Mouse (Mus musculus): ENCODE results near the gene Tjp1. TPM values are rescaled to one million over a fixed set of nuclear protein-coding genes. Genes with fewer than 3 reads are reported as not detected.

Tjp1 gene
- polyA plus RNA-seq, 1 experiment from 2014 or later: 15.3 TPM

- H3K4me3 ChIP-seq (ENCODE audit: control insufficient read depth in 1 of 2, insufficient read depth in 1 of 2, low read depth in 1 of 2, low read length in 2 of 2): peak overlapping the region in 1 of 2 experiments; percentile 12; a peak in 1 of 4 replicates
- no peaks in the 10 kb centered on the region for H3K36me3 ChIP-seq (ENCODE audit: control insufficient read depth, insufficient read depth, low read length)
- peak overlapping the region; percentile 36; the same call in 1 of the 2 replicates for H3K9ac ChIP-seq (ENCODE audit: low read length)
- ATAC-seq (ENCODE audit: insufficient number of reproducible peaks, insufficient read depth, low FRiP score, low read depth): no peak
- peak overlapping the region; percentile 70 for H3K4me2 ChIP-seq (ENCODE audit: low read length)
- no peaks in the 10 kb centered on the region for H3K9me3 ChIP-seq (ENCODE audit: control insufficient read depth, low read length)
- H3K27me3 ChIP-seq (ENCODE audit: control insufficient read depth, insufficient read depth, low read length): no peaks in the 10 kb centered on the region
- 63% methylated on average over 16 of the region's 16 CpGs for WGBS
- peaks cover 2 to 50% of the 10 kb centered on the region in 2 experiments; a peak in 2 of 4 replicates for H3K4me1 ChIP-seq (ENCODE audit: control insufficient read depth in 2 of 2, insufficient read depth in 2 of 2, low read length in 2 of 2)
- no peak overlapping the region for H3K27ac ChIP-seq (replicated peaks in 1 of 2; ENCODE audit: control insufficient read depth in 1 of 2, insufficient read depth in 1 of 2, low read depth in 2 of 2, low read length in 2 of 2)
Measured at GRCm38 (mm10) chr7:65367386-65368245, 160.0 kb downstream of the Tjp1 start.

DNA sequence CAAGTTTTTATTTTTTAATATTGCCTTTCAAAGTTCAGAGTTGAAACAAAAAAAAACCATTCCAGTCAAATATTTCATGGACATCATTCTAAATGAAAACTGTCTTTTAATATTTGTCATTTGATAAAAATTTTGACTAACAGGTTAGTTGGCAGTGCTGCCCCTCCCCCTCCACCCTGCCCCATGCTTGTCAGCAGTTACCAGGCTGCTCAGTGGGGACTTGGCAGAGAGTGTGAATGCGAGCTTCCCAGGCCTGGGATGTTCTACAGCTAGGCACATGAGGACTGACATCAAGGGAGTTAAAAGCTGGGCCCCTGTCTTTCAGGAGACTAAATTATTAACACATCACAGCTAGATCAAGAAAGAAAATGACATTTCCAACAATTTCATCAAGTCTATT, 161.4 kb downstream of the Tjp1 start:
- 4% methylated on average over 1 of the region's 1 CpGs for WGBS
- no peak for ATAC-seq (ENCODE audit: insufficient number of reproducible peaks, insufficient read depth, low FRiP score, low read depth)
- Histone ChIP-seq H3K9ac (ENCODE audit: low read length) (no peak overlapping the region), H3K4me3 (ENCODE audit: control insufficient read depth in 1 of 2, insufficient read depth in 1 of 2, low read depth in 1 of 2, low read length in 2 of 2) (no peak overlapping the region), H3K9me3 (ENCODE audit: control insufficient read depth, low read length) (no peaks in the 10 kb centered on the region), H3K27me3 (ENCODE audit: control insufficient read depth, insufficient read depth, low read length) (no peaks in the 10 kb centered on the region), H3K27ac (replicated peaks in 1 of 2; ENCODE audit: control insufficient read depth in 1 of 2, insufficient read depth in 1 of 2, low read depth in 2 of 2, low read length in 2 of 2) (no peak overlapping the region), H3K4me2 (ENCODE audit: low read length) (0 out of 2 replicates have a peak overlapping the region, but pooled peaks have one; percentile 13), H3K4me1 (ENCODE audit: control insufficient read depth in 2 of 2, insufficient read depth in 2 of 2, low read length in 2 of 2) (peaks cover 2 to 41% of the 10 kb centered on the region in 2 experiments; a peak in 3 of 4 replicates), H3K36me3 (ENCODE audit: control insufficient read depth, insufficient read depth, low read length) (no peaks in the 10 kb centered on the region)

DNA sequence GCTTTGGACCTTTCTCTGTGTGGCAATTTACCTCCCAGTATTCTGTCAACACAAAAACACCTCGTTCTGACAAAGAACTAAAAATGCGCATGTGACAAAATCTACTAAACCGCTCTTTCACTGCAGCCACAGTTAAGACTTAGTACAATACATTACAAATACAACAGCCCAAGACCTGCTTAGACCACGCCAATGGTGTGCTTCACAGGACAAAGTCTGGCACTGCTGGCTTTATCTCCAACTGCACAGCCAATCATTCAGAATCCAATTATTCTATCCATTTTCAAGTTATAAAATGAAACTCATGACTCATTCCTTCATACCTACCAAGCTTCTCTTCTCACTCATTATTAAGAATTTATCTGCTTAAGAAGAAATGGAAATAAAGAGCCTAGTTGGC, 162.0 kb downstream of the Tjp1 start:
- Histone ChIP-seq H3K36me3 (ENCODE audit: control insufficient read depth, insufficient read depth, low read length) (no peaks in the 10 kb centered on the region), H3K27ac (replicated peaks in 1 of 2; ENCODE audit: control insufficient read depth in 1 of 2, insufficient read depth in 1 of 2, low read depth in 2 of 2, low read length in 2 of 2) (no peak overlapping the region), H3K9me3 (ENCODE audit: control insufficient read depth, low read length) (no peaks in the 10 kb centered on the region), H3K27me3 (ENCODE audit: control insufficient read depth, insufficient read depth, low read length) (no peaks in the 10 kb centered on the region), H3K4me3 (ENCODE audit: control insufficient read depth in 1 of 2, insufficient read depth in 1 of 2, low read depth in 1 of 2, low read length in 2 of 2) (no peak overlapping the region), H3K9ac (ENCODE audit: low read length) (no peak overlapping the region), H3K4me1 (ENCODE audit: control insufficient read depth in 2 of 2, insufficient read depth in 2 of 2, low read length in 2 of 2) (peaks cover 2 to 43% of the 10 kb centered on the region in 2 experiments; a peak in 3 of 4 replicates), H3K4me2 (ENCODE audit: low read length) (no peak overlapping the region)
- 85% methylated on average over 4 of the region's 4 CpGs for WGBS
- ATAC-seq (ENCODE audit: insufficient number of reproducible peaks, insufficient read depth, low FRiP score, low read depth): no peak

- Histone ChIP-seq H3K9me3 (ENCODE audit: control insufficient read depth, low read length) (no peaks in the 10 kb centered on the region), H3K9ac (ENCODE audit: low read length) (no peak overlapping the region), H3K27ac (replicated peaks in 1 of 2; ENCODE audit: control insufficient read depth in 1 of 2, insufficient read depth in 1 of 2, low read depth in 2 of 2, low read length in 2 of 2) (no peak overlapping the region), H3K36me3 (ENCODE audit: control insufficient read depth, insufficient read depth, low read length) (no peaks in the 10 kb centered on the region), H3K27me3 (ENCODE audit: control insufficient read depth, insufficient read depth, low read length) (no peaks in the 10 kb centered on the region), H3K4me1 (ENCODE audit: control insufficient read depth in 2 of 2, insufficient read depth in 2 of 2, low read length in 2 of 2) (peaks cover 5 to 48% of the 10 kb centered on the region in 2 experiments), H3K4me3 (ENCODE audit: control insufficient read depth in 1 of 2, insufficient read depth in 1 of 2, low read depth in 1 of 2, low read length in 2 of 2) (no peak overlapping the region), H3K4me2 (ENCODE audit: low read length) (no peak overlapping the region)
- ATAC-seq (ENCODE audit: insufficient number of reproducible peaks, insufficient read depth, low FRiP score, low read depth): no peak
- 54% methylated on average over 3 of the region's 3 CpGs for WGBS
Measured at GRCm38 (mm10) chr7:65360278-65360677, 167.3 kb downstream of the Tjp1 start.

DNA sequence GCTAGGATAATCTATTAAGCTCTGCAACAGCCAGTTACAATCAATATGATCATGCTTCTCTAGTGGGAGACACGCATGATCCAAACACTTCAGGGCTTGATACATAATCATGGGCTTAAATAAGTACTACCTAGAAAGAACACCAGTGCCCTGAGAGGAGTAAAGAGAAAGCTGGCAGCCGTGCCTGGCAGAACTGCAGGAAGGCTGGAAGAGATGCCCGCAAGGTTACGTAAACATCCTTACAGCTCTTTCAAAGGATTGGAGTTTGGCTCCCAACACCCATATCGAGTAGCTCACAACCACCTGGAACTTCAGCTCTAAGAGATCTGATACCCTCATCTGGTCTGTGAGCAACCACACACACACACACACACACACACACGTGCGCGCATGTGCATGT, 167.8 kb downstream of the Tjp1 start:
- H3K9ac ChIP-seq (ENCODE audit: low read length): no peak overlapping the region
- 71% methylated on average over 8 of the region's 8 CpGs for WGBS
- H3K36me3 ChIP-seq (ENCODE audit: control insufficient read depth, insufficient read depth, low read length): no peaks in the 10 kb centered on the region
- H3K4me3 ChIP-seq (ENCODE audit: control insufficient read depth in 1 of 2, insufficient read depth in 1 of 2, low read depth in 1 of 2, low read length in 2 of 2): no peak overlapping the region
- H3K4me2 ChIP-seq (ENCODE audit: low read length): no peak overlapping the region
- H3K27ac ChIP-seq (replicated peaks in 1 of 2; ENCODE audit: control insufficient read depth in 1 of 2, insufficient read depth in 1 of 2, low read depth in 2 of 2, low read length in 2 of 2): no peak overlapping the region; a peak in 1 of 4 replicates
- H3K4me1 ChIP-seq (ENCODE audit: control insufficient read depth in 2 of 2, insufficient read depth in 2 of 2, low read length in 2 of 2): peaks cover 5 to 53% of the 10 kb centered on the region in 2 experiments
- H3K27me3 ChIP-seq (ENCODE audit: control insufficient read depth, insufficient read depth, low read length): no peaks in the 10 kb centered on the region
- no peaks in the 10 kb centered on the region for H3K9me3 ChIP-seq (ENCODE audit: control insufficient read depth, low read length)
- no peak for ATAC-seq (ENCODE audit: insufficient number of reproducible peaks, insufficient read depth, low FRiP score, low read depth)

DNA sequence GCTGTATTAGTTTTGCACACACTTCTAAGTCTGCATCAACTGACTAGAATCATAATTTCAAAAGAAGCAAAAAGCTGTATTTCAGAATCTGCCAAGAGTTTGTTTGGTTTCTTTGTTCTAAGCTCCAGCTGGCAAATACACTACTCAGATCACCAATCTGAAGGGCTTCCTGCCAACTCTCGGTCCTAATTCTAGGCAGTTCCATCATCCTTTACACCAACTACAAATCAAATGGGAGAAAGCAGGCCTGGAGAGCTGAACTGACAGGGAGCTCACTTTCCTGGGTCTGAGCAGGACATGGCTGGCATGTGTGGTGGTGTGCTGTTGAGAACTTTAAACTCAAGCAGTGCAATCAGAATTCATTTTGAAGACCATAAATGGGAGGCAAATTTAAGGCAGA, 170.0 kb downstream of the Tjp1 start:
- H3K27ac ChIP-seq (replicated peaks in 1 of 2; ENCODE audit: control insufficient read depth in 1 of 2, insufficient read depth in 1 of 2, low read depth in 2 of 2, low read length in 2 of 2): peak overlapping the region; percentile 35 to 52; a peak in 2 of 4 replicates
- ATAC-seq (ENCODE audit: insufficient number of reproducible peaks, insufficient read depth, low FRiP score, low read depth): no peak
- H3K4me1 ChIP-seq (ENCODE audit: control insufficient read depth in 2 of 2, insufficient read depth in 2 of 2, low read length in 2 of 2): peaks cover 5 to 50% of the 10 kb centered on the region in 2 experiments
- H3K27me3 ChIP-seq (ENCODE audit: control insufficient read depth, insufficient read depth, low read length): no peaks in the 10 kb centered on the region
- no peaks in the 10 kb centered on the region for H3K9me3 ChIP-seq (ENCODE audit: control insufficient read depth, low read length)
- H3K9ac ChIP-seq (ENCODE audit: low read length): no peak overlapping the region
- H3K4me2 ChIP-seq (ENCODE audit: low read length): no peak overlapping the region
- no peak overlapping the region for H3K4me3 ChIP-seq (ENCODE audit: control insufficient read depth in 1 of 2, insufficient read depth in 1 of 2, low read depth in 1 of 2, low read length in 2 of 2)
- 4% methylated on average over 1 of the region's 1 CpGs for WGBS
- 0 out of 2 replicates have a peak, but pooled peaks cover 7% of the 10 kb centered on the region for H3K36me3 ChIP-seq (ENCODE audit: control insufficient read depth, insufficient read depth, low read length)

DNA sequence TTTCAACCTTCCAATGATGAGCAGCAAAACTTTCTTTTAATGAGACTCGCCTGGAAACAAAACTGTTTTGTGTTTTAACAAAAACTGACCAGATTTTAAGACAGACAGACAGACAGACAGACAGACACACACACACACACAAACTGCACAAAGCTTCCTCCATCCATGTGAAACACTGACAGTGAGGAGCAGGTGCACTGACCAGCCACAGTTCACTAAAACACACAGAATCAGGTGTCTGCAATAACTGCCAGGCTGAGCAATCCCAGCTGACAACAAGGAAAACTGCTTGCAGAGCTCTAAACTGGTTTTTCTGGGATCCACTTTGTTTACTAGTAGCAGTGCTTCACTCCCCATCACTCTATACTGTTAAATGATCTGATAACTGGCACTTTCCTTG, 171.4 kb downstream of the Tjp1 start:
- Histone ChIP-seq H3K27me3 (ENCODE audit: control insufficient read depth, insufficient read depth, low read length) (no peaks in the 10 kb centered on the region), H3K4me1 (ENCODE audit: control insufficient read depth in 2 of 2, insufficient read depth in 2 of 2, low read length in 2 of 2) (peaks cover 5 to 50% of the 10 kb centered on the region in 2 experiments), H3K4me2 (ENCODE audit: low read length) (no peak overlapping the region), H3K36me3 (ENCODE audit: control insufficient read depth, insufficient read depth, low read length) (0 out of 2 replicates have a peak, but pooled peaks cover 7% of the 10 kb centered on the region), H3K27ac (replicated peaks in 1 of 2; ENCODE audit: control insufficient read depth in 1 of 2, insufficient read depth in 1 of 2, low read depth in 2 of 2, low read length in 2 of 2) (no peak overlapping the region; a peak in 1 of 4 replicates), H3K9me3 (ENCODE audit: control insufficient read depth, low read length) (no peaks in the 10 kb centered on the region), H3K9ac (ENCODE audit: low read length) (no peak overlapping the region), H3K4me3 (ENCODE audit: control insufficient read depth in 1 of 2, insufficient read depth in 1 of 2, low read depth in 1 of 2, low read length in 2 of 2) (no peak overlapping the region)
- ATAC-seq (ENCODE audit: insufficient number of reproducible peaks, insufficient read depth, low FRiP score, low read depth): no peak
- 58% methylated on average over 1 of the region's 1 CpGs for WGBS

All from heart, embryonic 14.5 days (tissue).